Mouse (Mus musculus) liver, embryonic 16.5 days (tissue): ENCODE results near the gene Unkl. TPM values are rescaled to one million over a fixed set of nuclear protein-coding genes. Genes with fewer than 3 reads are reported as not detected.
A peak's percentile ranks its signal among the peaks of the same experiment; 100 is the strongest.
"Not testable (repeated sequence)": the region's sequence is repeated elsewhere in the genome, so short reads cannot be mapped to it uniquely, and the experiment has no call there.

Source experiments
- ATAC-seq: fragments of 200-750 bp; cut with Nextera tagmentation; 2 replicates; pipeline ENCODE4 v1.8.0; 2017; ENCODE audit warnings: low read depth, mild to moderate bottlenecking, moderate number of reproducible peaks, moderate library complexity
- H3K27ac ChIP-seq: fragments of 300-500 bp; sonication (generic); 2 replicates; pipeline ENCODE4 v1.5.1; 2014; ENCODE audit warnings: mild to moderate bottlenecking, low read length
- H3K27me3 ChIP-seq: fragments of 300-500 bp; sonication (generic); 2 replicates; pipeline ENCODE4 v1.6.1; 2014; ENCODE audit warnings: low read depth, low read length, mixed read lengths; ENCODE audit not compliant: control insufficient read depth, insufficient read depth
- H3K36me3 ChIP-seq: fragments of 300-500 bp; sonication (generic); 2 replicates; pipeline ENCODE4 v1.6.1; 2014; ENCODE audit warnings: mild to moderate bottlenecking; ENCODE audit not compliant: control insufficient read depth, insufficient read depth
- H3K4me1 ChIP-seq: fragments of 300-500 bp; sonication (generic); 2 replicates; pipeline ENCODE4 v1.6.1; 2014; ENCODE audit warnings: low read depth, low read length, mixed read lengths; ENCODE audit not compliant: control insufficient read depth
- H3K4me2 ChIP-seq: fragments of 300-500 bp; sonication (generic); 2 replicates; pipeline ENCODE4 v1.6.1; 2014; ENCODE audit warnings: low read depth, low read length, mixed read lengths
- H3K4me3 ChIP-seq: fragments of 300-500 bp; sonication (generic); 2 replicates; pipeline ENCODE4 v1.5.1; 2014; ENCODE audit warnings: low read depth, mild to moderate bottlenecking, low read length
- H3K9ac ChIP-seq: fragments of 300-500 bp; sonication (generic); 2 replicates; pipeline ENCODE4 v1.6.1; 2014; ENCODE audit warnings: low read depth, low read length
- H3K9me3 ChIP-seq: fragments of 300-500 bp; sonication (generic); replicated peaks from 2 replicates; pipeline ENCODE4 v1.6.1; 2016; ENCODE audit warnings: low read length; ENCODE audit not compliant: control insufficient read depth
- WGBS: fragments of 180-500 bp; shearing (Covaris S2); extraction: QIAGEN DNeasy Blood & Tissue Kit; methylation state at CpG from one replicate; pipeline ENCODE4 v1.1.7; 2014; ENCODE audit not compliant: insufficient replicate concordance; 5-methylcytosine and 5-hydroxymethylcytosine counted together
- polyA plus RNA-seq: library from polyadenylated mRNA; unstranded; fragments of >200 nt; fragmentation: Nextera tagmentation; extraction: Ambion mirVana; gene quantifications from 2 replicates; pipeline ENCODE4 v1.2.1, GENCODE M21; 2015

Gene Unkl
- polyA plus RNA-seq, 1 experiment from 2014 or later, result 6.8 TPM

GRCm38 (mm10) chr17:25224586-25225222 is 36.5 kb downstream of the Unkl start:
- Histone ChIP-seq H3K4me1 (peaks cover 66% of the 10 kb centered on the region), H3K27ac (peak overlapping the region; percentile 85), H3K36me3 (peaks cover 10% of the 10 kb centered on the region), H3K9ac (peak overlapping the region; percentile 81), H3K4me3 (peak overlapping the region; percentile 78), H3K9me3 (no peaks in the 10 kb centered on the region), H3K27me3 (no peaks in the 10 kb centered on the region), H3K4me2 (peak overlapping the region; percentile 76)
- ATAC-seq, result no peak
- WGBS, result 59% methylated on average over 7 of the region's 7 CpGs

- Histone ChIP-seq H3K27ac (peak overlapping the region; percentile 85), H3K9me3 (no peaks in the 10 kb centered on the region)
- peak; percentile 68 for ATAC-seq
Measured at GRCm38 (mm10) chr17:25225659-25226058, 37.5 kb downstream of the Unkl start.

GRCm38 (mm10) chr17:25227991-25228390 is 39.8 kb downstream of the Unkl start:
- no peak overlapping the region for H3K9ac ChIP-seq
- H3K36me3 ChIP-seq, result peaks cover 21% of the 10 kb centered on the region
- no peaks in the 10 kb centered on the region for H3K9me3 ChIP-seq
- no peak for ATAC-seq
- no peak overlapping the region for H3K4me2 ChIP-seq
- peaks cover 52% of the 10 kb centered on the region for H3K4me1 ChIP-seq
- 0 out of 2 replicates have a peak overlapping the region, but pooled peaks have one; percentile 9 for H3K27ac ChIP-seq
- no peak overlapping the region for H3K4me3 ChIP-seq
- 75% methylated on average over 5 of the region's 5 CpGs for WGBS
- no peaks in the 10 kb centered on the region for H3K27me3 ChIP-seq

More at GRCm38 (mm10) chr17:25225659-25226058, 37.5 kb downstream of the Unkl start:
- Histone ChIP-seq H3K4me1 (peaks cover 65% of the 10 kb centered on the region), H3K27me3 (no peaks in the 10 kb centered on the region), H3K36me3 (peaks cover 12% of the 10 kb centered on the region), H3K4me3 (peak overlapping the region; percentile 47), H3K4me2 (peak overlapping the region; percentile 76), H3K9ac (peak overlapping the region; percentile 81)
- WGBS, result 26% methylated on average over 4 of the region's 4 CpGs

- H3K9me3 ChIP-seq, H3K9ac ChIP-seq, H3K4me2 ChIP-seq, H3K4me3 ChIP-seq, ATAC-seq, H3K27me3 ChIP-seq, H3K27ac ChIP-seq: not testable (repeated sequence)
- peaks cover 31% of the 10 kb centered on the region for H3K4me1 ChIP-seq
- WGBS, result 78% methylated on average over 13 of the region's 17 CpGs
- peaks cover 28% of the 10 kb centered on the region for H3K36me3 ChIP-seq
Measured at GRCm38 (mm10) chr17:25230014-25230655, 41.9 kb downstream of the Unkl start.

GRCm38 (mm10) chr17:25230700-25231099 is 42.5 kb downstream of the Unkl start:
- 85% methylated on average over 3 of the region's 3 CpGs for WGBS
- ATAC-seq, result no peak

GRCm38 (mm10) chr17:25231621-25232020 is 43.4 kb downstream of the Unkl start:
- not testable (repeated sequence) for H3K4me2 ChIP-seq, H3K9ac ChIP-seq, ATAC-seq, H3K27ac ChIP-seq, H3K27me3 ChIP-seq, H3K9me3 ChIP-seq, H3K4me3 ChIP-seq
- 82% methylated on average over 4 of the region's 11 CpGs for WGBS
- H3K4me1 ChIP-seq, result peaks cover 16% of the 10 kb centered on the region
- H3K36me3 ChIP-seq, result peaks cover 34% of the 10 kb centered on the region

More at GRCm38 (mm10) chr17:25230700-25231099, 42.5 kb downstream of the Unkl start:
- no peak overlapping the region for H3K27ac ChIP-seq
- H3K27me3 ChIP-seq, result no peaks in the 10 kb centered on the region
- H3K4me1 ChIP-seq, result peaks cover 25% of the 10 kb centered on the region
- H3K4me3 ChIP-seq, result no peak overlapping the region
- peaks cover 32% of the 10 kb centered on the region for H3K36me3 ChIP-seq
- no peak overlapping the region for H3K9ac ChIP-seq
- no peak overlapping the region for H3K4me2 ChIP-seq
- no peaks in the 10 kb centered on the region for H3K9me3 ChIP-seq

- 79% methylated on average over 9 of the region's 9 CpGs for WGBS
- peaks cover 22% of the 10 kb centered on the region for H3K36me3 ChIP-seq
- H3K9ac ChIP-seq, result no peak overlapping the region
- H3K9me3 ChIP-seq, result no peaks in the 10 kb centered on the region
- H3K4me3 ChIP-seq, result no peak overlapping the region
- H3K4me1 ChIP-seq, result peaks cover 6% of the 10 kb centered on the region; the same call in 1 of the 2 replicates
- ATAC-seq, result no peak
- H3K27ac ChIP-seq, result no peak overlapping the region
- no peaks in the 10 kb centered on the region for H3K27me3 ChIP-seq
- no peak overlapping the region for H3K4me2 ChIP-seq
Measured at GRCm38 (mm10) chr17:25235635-25236034, 47.4 kb downstream of the Unkl start.

- ATAC-seq, result peak; percentile 84
- H3K36me3 ChIP-seq, result peaks cover 11% of the 10 kb centered on the region
- no peaks in the 10 kb centered on the region for H3K27me3 ChIP-seq
- peak within 1 kb of the TSS; percentile 79 for H3K4me3 ChIP-seq
- peak within 1 kb of the TSS; percentile 76 for H3K4me2 ChIP-seq
- peak within 1 kb of the TSS; percentile 61 for H3K27ac ChIP-seq
- under 1% methylated on average over 75 of the region's 80 CpGs for WGBS
- H3K9me3 ChIP-seq, result no peaks in the 10 kb centered on the region
- peaks cover 15% of the 10 kb centered on the region for H3K4me1 ChIP-seq
- H3K9ac ChIP-seq, result peak within 1 kb of the TSS; percentile 87
Measured at GRCm38 (mm10) chr17:25239695-25240636, 51.8 kb downstream of the Unkl start, which contains the start of the genes Gnptg and Tsr3. Gene Gnptg (minus strand): TSS chr17:25240124. Gene Tsr3 (plus strand): TSS chr17:25240170.
